Mouse (Mus musculus) thymus, adult 18-20 months (tissue): ENCODE measurements around the gene C7.

Source experiments
- DNase-seq, 2 experiments: peaks; one replicate each; pipeline ENCODE4 v3.0.0; 2022; ENCODE audit warnings: mixed read lengths in 2 of 2

C7 gene

GRCm38 (mm10) chr15:4973355-4973754 lies 90.2 kb downstream of the C7 start:
- DNase-seq: no peak
